Mouse (Mus musculus): ENCODE measurements around the gene Il9r.

GRCm38 (mm10) chr11:32220607-32221224 is 20.6 kb upstream of the Il9r start:
- TF ChIP-seq MAX (IDR thresholded peaks at IDR 0.05; ENCODE audit: low read length), result no peak
- no peak for TF ChIP-seq CTCF (conservative IDR thresholded peaks at IDR 0.05 in 1 of 2, IDR thresholded peaks at IDR 0.05 in 1 of 2; ENCODE audit: low read depth in 2 of 2, low read length in 2 of 2)
- TF ChIP-seq USF1 (IDR thresholded peaks at IDR 0.05; ENCODE audit: low read depth, low read length), result no peak
- TF ChIP-seq POLR2A (IDR thresholded peaks at IDR 0.05; ENCODE audit: low read depth, low read length), result no peak
- TF ChIP-seq CHD1 (IDR thresholded peaks at IDR 0.05; ENCODE audit: low read depth, low read length), result no peak
- TF ChIP-seq USF2 (conservative IDR thresholded peaks at IDR 0.05; ENCODE audit: low read depth, low read length), result no peak
